Mouse (Mus musculus): ENCODE measurements around the gene Prkag2.

GRCm38 (mm10) chr5:24907737-24908136 lies 192.7 kb downstream of the Prkag2 start:
- TF ChIP-seq CTCF (IDR thresholded peaks at IDR 0.05; ENCODE audit: low read depth, low read length) (no peak), POLR2AphosphoS5 (IDR thresholded peaks at IDR 0.05; ENCODE audit: insufficient replicate concordance, low read depth, low read length) (no peak)

Measured in G1E (cell line).